Mouse (Mus musculus) lung, postnatal 14 days (tissue): ENCODE measurements around the gene Fam184b.

ENCODE experiments used
- DNase-seq: peaks from one replicate; pipeline ENCODE4 v3.0.0; 2021

Gene Fam184b

DNA sequence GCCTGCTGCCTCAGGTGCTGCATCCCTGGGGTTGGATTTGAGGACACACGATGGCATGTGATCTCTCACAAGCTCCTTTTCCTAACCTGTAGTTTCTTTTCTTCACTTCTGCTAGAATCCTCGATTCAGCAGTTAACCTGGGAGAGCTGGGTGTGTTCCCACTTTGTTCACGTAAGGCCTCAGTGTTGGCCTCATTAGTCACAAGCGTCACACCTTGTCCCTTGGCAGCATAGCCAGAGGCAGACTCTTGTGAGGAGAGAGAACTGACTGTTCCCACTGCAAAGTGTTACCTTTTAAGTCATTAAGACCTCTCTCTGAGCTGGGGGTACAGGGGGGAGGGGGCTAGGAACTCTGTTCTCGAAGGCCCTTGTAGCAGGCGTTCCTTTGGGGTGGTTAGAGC lies 126.5 kb downstream of the Fam184b start:
- no peak for DNase-seq

DNA sequence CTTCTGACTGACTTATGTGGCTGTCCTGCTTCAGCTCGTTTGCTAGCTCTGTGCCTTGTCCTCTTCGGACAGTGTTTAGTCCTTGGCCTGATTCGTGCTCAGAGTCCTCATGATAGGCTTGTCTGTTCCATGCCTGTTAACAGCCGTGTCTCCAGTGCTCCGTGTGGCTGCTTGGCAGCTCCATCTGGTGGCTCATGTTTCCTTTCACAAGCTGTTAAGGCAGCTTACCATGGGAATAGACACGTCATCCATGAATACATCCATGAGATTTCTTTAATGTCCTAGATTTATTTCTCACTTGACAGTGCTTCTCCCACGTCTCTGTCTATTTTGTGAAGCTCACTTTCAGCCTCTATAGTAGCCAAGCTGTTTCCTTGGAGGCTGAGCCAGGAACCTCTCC lies 129.3 kb downstream of the Fam184b start:
- no peak for DNase-seq

GRCm38 (mm10) chr5:45497564-45497963 lies 141.8 kb downstream of the Fam184b start:
- no peak for DNase-seq

DNA sequence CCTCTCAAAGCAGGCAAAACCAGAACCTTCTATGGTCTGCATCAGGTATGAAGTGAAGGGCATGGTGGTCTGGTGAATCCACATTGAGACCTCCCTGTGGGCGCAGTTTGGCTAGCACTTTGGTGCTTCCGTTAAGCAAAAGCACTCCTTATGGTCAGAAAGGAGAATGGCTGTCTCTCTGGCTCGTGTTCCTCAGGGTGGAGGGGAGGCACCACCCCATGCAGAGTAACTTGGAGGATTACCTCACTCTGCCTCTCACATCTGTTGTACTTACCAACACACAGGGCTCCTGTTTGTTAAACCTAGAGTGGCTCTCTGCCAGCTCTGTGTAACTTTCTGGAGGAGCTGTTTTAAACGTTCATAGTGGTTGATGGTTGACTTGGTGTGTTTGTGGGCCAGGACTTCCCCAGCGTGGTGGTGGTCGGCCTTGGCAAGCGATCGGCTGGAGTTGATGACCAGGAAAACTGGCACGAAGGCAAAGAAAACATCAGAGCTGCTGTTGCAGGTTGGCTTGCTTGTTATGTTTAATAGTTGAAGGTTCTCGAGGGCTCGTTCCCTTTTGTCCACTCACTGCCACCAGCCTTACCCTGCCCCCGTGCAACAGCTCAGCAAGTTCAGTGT lies 142.4 kb downstream of the Fam184b start:
- DNase-seq, result no peak

DNA sequence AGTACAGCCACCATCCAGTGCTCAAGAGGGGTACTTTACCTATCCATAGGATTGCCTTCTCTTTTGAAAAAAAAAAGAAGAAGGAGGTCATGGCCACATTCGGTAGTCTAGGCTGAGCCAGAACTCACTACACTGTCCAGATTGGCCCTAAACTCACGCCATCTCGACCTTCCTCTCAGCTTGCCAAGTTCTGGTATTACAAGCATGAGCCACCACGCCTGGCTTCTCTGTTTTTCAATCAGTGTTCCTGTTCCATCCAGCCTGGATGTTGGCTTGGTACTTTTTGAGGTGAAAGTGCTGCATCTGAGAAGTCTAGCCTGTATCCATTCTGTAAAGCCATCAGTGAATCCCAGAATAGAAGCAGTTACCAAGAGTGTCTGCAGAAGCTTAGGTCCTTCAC lies 142.9 kb downstream of the Fam184b start:
- DNase-seq, result no peak

GRCm38 (mm10) chr5:45496042-45496441 lies 143.4 kb downstream of the Fam184b start:
- no peak for DNase-seq

GRCm38 (mm10) chr5:45495429-45495975 lies 143.9 kb downstream of the Fam184b start:
- no peak for DNase-seq

DNA sequence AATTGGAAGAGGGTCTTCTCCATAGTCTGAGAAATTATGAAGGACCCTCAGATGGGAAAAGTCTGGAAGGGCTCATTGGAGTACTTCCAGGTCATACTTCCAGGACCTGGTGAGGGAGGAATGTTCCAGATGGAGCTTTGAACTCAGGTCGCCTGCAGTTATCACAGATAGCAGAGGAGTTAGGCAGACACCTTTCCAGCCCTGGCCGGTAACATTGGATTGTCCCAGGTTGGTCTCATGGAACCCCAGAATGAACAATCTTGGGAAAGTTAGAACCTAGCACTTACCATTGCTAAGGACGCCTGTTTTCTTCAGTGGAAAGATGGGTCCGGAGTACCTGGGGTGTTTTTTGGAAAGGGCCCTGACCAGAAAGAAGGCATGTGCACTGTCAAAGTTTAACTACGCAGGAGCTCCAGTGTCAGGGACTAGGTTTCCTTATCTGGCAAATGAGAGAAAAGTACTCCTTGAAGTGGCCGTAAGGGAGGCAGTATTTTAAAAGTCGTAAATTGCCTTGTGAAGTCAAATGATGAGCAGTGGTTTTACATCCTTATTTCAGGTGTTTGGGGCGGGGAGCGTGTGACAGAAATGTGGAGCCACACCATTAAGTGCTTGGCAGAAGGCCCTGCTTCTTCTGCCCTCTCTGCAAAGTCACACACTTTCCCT lies 145.2 kb downstream of the Fam184b start:
- DNase-seq, result peak; percentile 17

DNA sequence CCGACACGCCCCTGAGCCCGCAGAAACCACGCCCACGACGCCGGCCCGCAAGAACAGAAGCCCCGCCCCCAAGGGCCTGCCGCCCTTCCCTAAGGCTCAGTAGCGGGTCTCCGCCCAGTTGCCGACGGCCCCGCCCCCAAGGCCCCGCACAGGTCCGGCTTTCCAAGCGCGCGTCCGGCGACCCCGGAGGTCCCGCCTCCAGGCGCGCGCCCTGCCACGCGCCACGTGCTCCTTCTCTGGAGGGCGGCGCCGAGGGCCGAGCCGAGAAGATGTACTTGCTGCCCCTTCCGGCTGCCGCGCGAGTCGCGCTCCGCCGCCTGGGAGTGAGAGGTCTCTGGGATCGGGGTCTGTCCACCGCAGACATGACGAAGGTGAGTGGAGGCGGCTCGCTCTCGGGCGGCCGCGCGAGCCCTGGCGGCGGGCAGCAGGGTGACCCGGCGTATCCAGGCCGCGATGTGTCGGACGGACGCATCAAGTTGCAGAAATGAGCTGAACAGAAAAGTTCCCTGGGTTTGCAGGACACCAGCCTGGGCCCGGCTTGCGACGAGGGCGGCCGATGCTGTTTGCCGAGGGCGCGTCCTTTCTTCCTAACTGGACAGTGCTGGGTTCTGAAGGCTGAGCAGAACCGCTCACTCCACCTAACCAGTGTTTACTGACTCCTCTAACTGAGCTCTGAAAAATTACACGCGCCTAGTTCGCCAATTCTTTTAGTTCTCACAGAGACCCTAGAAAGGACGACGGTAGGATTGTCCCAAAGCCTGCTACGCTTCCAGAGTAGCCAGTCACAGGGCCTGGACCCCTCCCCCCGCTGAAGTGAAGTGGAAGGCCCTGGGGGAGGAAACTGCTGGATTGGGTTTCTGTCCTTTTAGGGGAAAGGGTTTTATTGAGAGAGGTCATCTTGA lies 146.0 kb downstream of the Fam184b start, which contains the start of gene Lap3:
Gene Lap3, plus strand, starts transcription at position 184 of the 902 bp plus-strand sequence.
- DNase-seq, result peak; percentile 100

DNA sequence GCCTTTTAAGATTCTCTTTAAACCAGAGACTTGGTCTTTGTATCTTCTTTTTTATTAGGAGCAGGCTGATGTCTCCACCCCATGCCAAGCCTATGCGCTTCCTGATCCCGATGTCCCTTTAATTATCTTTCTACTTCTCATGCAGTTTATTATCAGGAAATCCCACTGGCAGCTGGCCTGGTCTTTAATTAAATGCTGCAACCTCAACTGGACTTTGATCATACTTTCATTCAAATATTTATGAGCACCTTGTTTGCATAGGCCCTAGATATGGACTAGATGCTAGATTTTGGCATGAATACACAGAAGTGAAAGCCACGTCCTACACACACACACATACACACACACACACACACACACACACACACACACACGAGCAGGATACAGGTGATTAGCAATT lies 147.6 kb downstream of the Fam184b start:
- DNase-seq, result no peak

- no peak for DNase-seq
Observed at GRCm38 (mm10) chr5:45483654-45484053, 155.8 kb downstream of the Fam184b start.

GRCm38 (mm10) chr5:45482607-45483006 lies 156.8 kb downstream of the Fam184b start:
- DNase-seq, result no peak

DNA sequence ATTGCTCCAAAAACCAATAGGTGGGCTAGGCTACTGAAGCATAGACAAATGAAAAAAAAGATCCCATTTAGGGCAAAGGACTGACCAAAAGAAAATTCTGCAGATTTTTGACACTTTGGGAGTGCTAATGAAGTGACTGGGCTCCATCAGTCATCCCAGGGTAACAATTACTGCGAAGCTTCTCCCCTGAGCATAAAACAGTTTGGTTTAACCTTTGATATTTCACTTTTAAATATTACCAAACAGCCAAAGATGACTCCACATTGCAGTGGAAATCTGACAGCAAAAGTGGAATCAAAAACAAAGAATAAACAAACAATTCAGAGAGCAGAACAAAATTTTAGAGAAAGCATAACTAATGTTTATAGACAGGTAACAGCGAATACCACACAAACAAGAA lies 158.3 kb downstream of the Fam184b start:
- no peak for DNase-seq

- DNase-seq, result no peak
Observed at GRCm38 (mm10) chr5:45480066-45480465, 159.3 kb downstream of the Fam184b start.
